In the genomic region with DNA sequence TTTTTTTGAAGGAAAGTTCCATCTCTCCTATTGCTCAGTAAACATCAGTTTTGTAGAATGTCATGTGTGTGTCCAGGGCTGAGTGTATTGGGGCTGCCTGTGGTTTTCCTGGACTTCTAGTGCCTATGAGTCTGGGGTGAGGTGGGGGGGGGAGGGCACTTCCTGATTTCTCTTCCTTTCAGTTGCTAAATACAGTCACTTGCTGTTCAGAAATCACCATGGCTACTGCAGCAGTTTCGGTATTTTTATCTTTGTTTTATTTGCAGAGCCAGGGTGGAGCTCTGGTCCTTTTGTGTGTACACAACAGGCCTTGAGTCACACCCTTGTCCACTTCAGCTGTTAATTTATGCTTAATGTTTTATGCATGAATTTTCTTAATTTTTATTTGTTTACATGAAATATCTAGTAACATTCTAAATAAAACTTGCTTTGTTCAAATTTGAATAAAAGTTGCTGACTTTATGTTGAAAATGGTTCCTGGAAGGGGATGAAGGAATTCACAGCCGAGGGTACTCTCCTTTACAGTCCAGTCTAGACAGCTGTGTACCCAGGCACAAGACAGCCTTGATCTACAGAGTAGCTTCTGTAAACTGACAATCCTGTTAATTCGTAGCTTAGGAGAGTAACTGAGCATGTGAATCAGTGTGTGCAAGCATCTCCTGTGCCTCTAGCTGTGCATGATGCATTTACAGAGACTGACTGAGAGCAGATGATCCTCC, we compare ENCODE assay signal across 9 mouse cellular contexts.
DNase-seq lines count a peak whose midpoint lies in the region; ATAC-seq lines count a peak whose summit lies in the region.
"Had no signal": no experiment of that assay in that cellular context is flagged by ENCODE, and none has a peak within 500 bp of the region (broad histone marks: within the 10 kb centered on the region; RNA-seq: fewer than 3 reads in every experiment).

No protein-coding gene starts in this region.

- no peak overlapping the region for H3K27ac ChIP-seq in embryonic facial prominence, embryonic 14.5 days (replicated peaks; ENCODE audit: low read depth, low read length)
- H3K27ac ChIP-seq: limb, embryonic 13.5 days had no signal

- no peak for ATAC-seq in embryonic facial prominence, embryonic 14.5 days (ENCODE audit: low read depth)
- peak; percentile 98 for ATAC-seq in megakaryocyte progenitor cell, adult 5-6 weeks (replicated peaks; ENCODE audit: poor library complexity)

- H3K9me3 ChIP-seq in embryonic facial prominence, embryonic 14.5 days (ENCODE audit: control insufficient read depth, low read length): no peaks in the 10 kb centered on the region
- H3K9me3 ChIP-seq: limb, embryonic 13.5 days had no signal

- intact Hi-C loops in left cerebral cortex, postnatal 14 days (cut with DNase I): no loop called here

- H3K4me1 ChIP-seq in embryonic facial prominence, embryonic 14.5 days (ENCODE audit: control insufficient read depth, insufficient read depth, low read length): no peaks in the 10 kb centered on the region

- H3K4me3 ChIP-seq in embryonic facial prominence, embryonic 14.5 days (ENCODE audit: low read depth, low read length): no peak overlapping the region
- H3K4me3 ChIP-seq: limb, embryonic 13.5 days had no signal

- peak; percentile 17 to 34 for DNase-seq in left cerebral cortex, postnatal 14 days (ENCODE audit: low spot score in 2 of 2)
- no peak for DNase-seq in left cerebral cortex, adult 18-20 months (ENCODE audit: low spot score in 2 of 2)
- peak; percentile 48 for DNase-seq in embryonic facial prominence, embryonic 14.5 days (ENCODE audit: low spot score)
- peak; percentile 15 to 19 for DNase-seq in kidney, postnatal 36 days
- DNase-seq in thymus, postnatal 10 days (ENCODE audit: low spot score in 2 of 2): no peak
- no peak for DNase-seq in adrenal gland, postnatal 10 days
- no peak for DNase-seq in adrenal gland, adult 2 months

- no peak overlapping the region for H3K4me2 ChIP-seq in embryonic facial prominence, embryonic 14.5 days (ENCODE audit: low read depth, low read length)
- H3K4me2 ChIP-seq: limb, embryonic 13.5 days had no signal

- WGBS in embryonic facial prominence, embryonic 14.5 days: 36% methylated on average over 3 of the region's 3 CpGs

- no peaks in the 10 kb centered on the region for H3K36me3 ChIP-seq in embryonic facial prominence, embryonic 14.5 days (ENCODE audit: control insufficient read depth, insufficient read depth, low read length)
- H3K36me3 ChIP-seq: limb, embryonic 13.5 days had no signal

- no peak overlapping the region for H3K9ac ChIP-seq in embryonic facial prominence, embryonic 14.5 days (ENCODE audit: low read depth, low read length)
- H3K9ac ChIP-seq: limb, embryonic 13.5 days had no signal

- H3K27me3 ChIP-seq in embryonic facial prominence, embryonic 14.5 days (replicated peaks; ENCODE audit: control insufficient read depth, insufficient read depth, low read length): no peaks in the 10 kb centered on the region
- H3K27me3 ChIP-seq: limb, embryonic 13.5 days had no signal

Comparison
In these comparisons a context has a peak if more than half of its experiments do, and no peak if none do; other contexts are left out.
1. DNase-seq: peak in left cerebral cortex, postnatal 14 days (2 of 2), embryonic facial prominence, embryonic 14.5 days (single experiment) and kidney, postnatal 36 days (2 of 2); none in left cerebral cortex, adult 18-20 months (0 of 2), thymus, postnatal 10 days (0 of 2), adrenal gland, postnatal 10 days (single experiment) and adrenal gland, adult 2 months (single experiment).